Mouse (Mus musculus): ENCODE measurements around the gene Vtn. TPM values are rescaled to one million over a fixed set of nuclear protein-coding genes. Genes with fewer than 3 reads are reported as not detected.
"Not testable (repeated sequence)": the region's sequence is repeated elsewhere in the genome, so short reads cannot be mapped to it uniquely, and the experiment has no call there.

Gene Vtn
- total RNA-seq, 2 experiments from 2014 or later, result 65.7 to 71.5 TPM

DNA sequence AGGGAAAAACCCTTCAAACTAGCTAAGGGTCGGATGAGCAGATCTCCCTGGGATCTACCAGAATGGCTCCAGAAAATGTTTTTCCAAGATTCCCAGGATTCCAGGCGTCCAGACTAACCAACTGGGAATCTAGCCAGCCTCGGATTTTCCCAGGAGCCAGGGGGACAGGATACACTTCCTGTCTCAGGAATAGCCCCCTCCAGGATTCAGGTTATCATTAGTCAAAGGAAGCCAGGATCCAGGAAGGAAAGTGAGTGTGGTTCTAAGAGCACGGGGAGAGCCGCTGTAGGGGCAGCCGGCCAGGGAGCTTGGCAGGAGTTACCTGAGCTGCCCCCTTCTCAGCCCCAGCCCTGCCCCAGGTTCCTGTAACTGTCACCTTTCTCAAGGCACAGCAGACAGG, 32.2 kb downstream of the Vtn start:
- no peak for DNase-seq (ENCODE audit: low spot score in 2 of 2)

DNA sequence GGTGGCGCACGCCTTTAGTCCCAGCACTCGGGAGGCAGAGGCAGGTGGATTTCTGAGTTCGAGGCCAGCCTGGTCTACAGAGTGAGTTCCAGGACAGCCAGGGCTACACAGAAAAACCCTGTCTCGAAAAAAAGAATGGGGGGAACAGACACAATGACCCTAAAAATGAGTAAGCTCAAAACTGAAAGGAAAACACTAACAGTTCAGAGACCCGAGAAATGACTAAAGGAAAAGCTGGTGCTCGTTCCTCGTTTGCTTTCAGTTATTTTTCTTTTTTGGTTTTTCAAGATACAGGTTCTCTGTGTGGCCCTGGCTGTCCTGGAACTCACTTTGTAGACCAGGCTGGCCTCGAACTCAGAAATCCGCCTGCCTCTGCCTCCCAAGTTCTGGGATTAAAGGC, 32.6 kb downstream of the Vtn start:
- DNase-seq (ENCODE audit: low spot score in 2 of 2), result not testable (repeated sequence)

DNA sequence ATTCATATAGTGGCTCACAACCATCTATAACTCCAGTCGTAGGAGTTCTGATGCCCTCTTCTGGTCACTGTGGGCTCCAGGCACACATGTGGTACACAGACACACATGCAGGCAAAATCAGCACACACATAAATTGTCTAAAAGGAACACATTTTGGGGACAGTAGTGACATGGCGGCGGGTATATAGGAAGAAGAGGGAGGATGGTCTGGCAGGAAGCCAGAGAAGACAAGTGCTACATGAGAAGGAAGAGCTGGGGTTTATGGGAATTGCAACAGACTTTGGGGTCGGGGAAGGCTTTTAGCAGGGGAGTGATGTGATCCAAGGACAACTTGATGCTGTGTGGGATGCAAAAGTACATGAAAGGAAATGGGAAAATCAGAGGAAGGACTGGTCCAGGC, 35.6 kb downstream of the Vtn start:
- DNase-seq (ENCODE audit: low spot score in 2 of 2), result no peak

DNA sequence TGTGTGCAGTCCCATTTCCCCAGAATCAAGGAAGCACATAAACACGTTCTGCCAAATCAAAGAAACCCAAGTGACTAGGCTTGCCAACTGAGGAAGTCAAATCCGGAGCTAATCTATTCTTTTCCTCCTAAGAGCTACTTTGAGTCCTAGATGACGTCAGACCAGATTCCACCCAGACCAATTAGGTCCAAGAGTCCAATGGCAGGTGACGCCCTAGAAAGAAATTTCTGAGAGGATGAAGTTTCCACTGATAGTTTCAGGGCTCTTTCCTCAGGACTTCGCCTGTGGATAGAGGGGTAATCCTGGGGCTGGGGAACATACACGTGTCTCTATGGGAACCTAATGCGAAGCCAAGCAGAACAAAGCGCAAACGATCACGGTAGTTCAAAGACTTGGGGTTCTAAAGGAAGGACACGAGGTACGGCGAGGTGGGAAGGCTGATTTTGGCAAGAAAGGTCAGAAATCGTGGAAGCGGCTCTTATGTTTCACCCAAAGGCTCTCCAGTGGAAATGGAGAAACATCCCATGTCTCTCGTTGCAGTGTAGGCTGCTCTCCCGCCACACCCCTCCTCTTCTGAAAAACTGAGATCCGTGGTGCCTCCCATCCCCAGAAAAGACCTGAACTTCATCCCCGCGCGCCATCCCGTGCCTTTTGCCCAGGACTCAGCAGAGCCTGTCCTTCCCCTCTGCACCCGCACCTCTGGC, 36.6 kb downstream of the Vtn start:
- no peak for DNase-seq (ENCODE audit: low spot score in 2 of 2)

DNA sequence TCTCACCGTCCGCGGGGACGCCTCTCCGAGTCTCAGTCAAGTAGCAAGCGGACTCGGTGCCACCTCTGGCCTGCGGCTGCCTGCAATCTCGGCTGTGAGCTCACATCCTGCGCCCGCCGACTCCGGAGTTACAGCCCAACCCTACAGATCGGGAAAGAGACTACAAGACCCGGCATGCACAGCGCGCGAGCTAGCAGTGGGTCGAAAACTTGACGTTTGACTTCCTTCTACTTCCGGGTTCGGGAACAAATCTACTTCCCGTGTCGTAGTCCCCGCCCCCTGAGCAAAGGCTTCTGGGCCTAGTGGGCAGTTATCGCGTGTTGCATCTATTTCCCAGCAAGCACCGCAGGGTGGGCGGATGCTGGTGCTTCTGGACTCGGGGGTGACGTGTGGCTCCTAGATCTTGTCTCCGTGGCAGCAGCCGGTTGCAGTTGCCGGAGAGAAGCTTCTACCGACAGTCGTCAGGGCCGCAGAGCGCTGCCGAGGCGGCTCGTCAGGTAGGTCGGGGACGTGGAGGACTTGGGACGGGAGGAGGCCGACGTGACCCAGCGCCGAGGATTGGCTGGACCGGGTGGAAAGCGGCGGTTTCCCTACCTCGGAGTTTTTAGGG, 37.3 kb downstream of the Vtn start, which contains the start of the genes Tnfaip1 and Ift20:
Gene Tnfaip1, minus strand, starts transcription at position 253 of the 610 bp plus-strand sequence.
Gene Ift20, plus strand, starts transcription at position 282 of the 610 bp plus-strand sequence.
- peak; percentile 93 to 99 for DNase-seq (ENCODE audit: low spot score in 2 of 2)

DNA sequence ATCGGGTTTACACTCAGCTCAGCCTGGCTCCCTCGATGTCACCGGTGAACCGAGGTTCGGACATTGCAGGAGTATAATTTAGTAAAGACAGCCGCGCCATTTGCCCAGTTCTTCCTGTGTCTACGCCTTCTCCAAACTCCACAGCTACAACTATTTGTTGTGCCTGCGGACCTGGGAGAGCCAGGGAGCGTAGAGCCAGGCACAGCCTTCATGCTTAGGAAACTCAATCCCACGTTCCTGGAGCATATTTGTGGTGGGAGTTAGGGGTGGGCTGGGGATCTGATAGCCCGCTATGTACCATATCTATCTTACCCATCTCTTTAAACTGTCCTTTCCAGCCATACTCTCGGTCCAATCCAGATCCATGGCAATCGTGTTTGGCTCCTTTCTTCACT, 37.8 kb downstream of the Vtn start:
- peak in 1 of 2 experiments; percentile 39 for DNase-seq (ENCODE audit: low spot score in 2 of 2)

DNA sequence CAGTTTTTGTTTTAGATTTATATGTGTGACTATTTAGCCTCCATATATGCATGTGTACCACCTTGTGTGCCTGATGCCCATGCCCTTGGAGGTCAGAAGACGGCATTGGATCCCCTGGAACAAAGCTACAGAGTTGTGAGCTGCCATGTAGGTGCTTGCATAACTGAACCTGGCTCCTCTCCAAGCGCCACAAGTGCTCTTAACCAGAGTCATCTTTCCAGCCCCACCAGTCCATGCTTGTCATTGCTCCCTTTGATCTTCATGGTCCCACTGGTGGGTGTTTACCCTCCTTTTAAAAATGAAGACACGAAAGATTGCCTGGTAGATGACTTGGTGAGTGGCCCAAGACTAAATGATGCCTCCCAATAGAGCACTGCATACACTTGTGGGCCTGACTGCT, 41.5 kb downstream of the Vtn start:
- DNase-seq (ENCODE audit: low spot score in 2 of 2), result no peak

DNA sequence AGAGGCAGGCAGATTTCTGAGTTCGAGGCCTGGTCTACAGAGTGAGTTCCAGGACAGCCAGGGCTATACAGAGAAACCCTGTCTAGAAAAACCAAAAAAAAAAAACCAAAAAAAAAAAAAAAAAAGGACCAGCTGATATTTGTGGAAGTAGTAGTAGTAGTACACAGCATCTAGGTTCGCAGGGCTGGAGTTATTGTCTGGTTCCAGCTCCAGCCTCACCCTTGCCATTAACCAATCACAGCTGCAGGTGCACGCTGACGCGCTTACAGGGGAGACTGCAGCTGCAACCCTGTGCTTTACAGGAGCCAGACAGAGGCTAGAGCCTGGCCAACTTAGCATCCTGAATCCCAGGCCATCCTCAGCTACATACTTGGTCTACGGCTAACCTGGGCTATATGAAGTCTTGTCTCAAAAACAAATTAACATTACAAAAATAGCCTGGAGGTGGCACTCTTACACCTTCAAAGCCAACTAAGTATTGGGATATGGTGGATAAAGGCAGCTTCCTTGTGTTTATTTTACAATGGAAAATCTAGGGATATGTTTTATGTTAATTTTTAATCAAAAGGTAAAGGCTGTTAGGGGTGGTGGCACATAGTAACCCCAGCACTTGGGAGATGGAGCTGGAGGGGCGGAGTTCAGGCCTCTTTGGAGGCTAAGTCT, 45.7 kb downstream of the Vtn start:
- DNase-seq (ENCODE audit: low spot score in 2 of 2), result no peak

DNA sequence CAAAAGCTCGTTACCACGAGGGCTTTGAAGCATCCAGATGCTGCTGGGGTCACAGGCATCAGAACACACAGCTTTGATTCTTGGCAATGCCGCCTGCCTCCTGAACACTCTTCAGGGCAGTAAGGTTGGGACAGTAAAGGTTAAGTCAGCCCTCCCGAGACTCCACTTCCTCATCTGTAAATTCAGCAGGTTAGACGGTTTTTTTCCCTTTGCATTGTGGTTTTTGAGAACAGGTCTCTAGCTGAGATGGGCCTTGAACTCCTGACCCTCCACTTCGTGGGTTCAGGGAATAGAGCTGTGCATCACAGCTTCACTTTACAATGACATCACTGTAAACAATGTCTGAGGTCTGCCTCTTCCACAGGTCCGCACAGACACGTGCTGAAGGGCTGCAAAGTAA, 46.3 kb downstream of the Vtn start:
- no peak for DNase-seq (ENCODE audit: low spot score in 2 of 2)

DNA sequence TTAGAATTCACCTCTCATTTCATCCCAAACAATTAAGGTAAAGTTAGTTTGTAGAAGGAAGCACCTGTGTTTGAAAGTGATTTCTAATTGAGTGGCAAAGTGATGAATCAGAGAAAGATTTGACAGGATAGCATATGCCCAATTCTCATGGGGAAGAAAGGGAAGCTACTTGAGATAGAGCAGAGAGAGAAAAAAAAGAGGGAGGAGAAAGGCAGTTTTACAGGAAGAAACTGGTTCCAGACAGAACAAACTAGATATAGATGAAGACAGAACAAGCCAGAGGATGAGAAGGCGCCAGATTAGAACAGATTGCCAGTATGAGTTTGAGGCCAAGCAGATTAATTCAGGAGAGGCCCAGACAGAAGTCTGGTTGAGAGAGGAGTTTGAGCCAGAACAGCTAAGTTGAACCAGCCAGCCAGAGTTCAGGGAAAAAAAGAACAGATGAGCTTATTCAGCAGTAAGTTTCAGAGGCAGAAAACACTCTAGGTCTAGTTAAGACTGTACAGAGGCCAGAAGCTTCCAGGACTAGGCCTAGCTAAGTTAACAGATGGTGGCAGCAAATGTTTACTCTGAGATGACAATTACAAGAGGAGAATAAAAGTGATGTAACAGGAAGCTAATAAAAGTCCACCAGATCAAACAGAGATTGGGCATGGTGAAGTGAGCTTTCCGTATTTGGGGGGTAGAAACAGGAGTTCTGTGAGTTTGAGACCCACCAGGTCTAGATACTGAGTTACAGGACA, 49.0 kb downstream of the Vtn start:
- DNase-seq (ENCODE audit: low spot score in 2 of 2), result no peak

DNA sequence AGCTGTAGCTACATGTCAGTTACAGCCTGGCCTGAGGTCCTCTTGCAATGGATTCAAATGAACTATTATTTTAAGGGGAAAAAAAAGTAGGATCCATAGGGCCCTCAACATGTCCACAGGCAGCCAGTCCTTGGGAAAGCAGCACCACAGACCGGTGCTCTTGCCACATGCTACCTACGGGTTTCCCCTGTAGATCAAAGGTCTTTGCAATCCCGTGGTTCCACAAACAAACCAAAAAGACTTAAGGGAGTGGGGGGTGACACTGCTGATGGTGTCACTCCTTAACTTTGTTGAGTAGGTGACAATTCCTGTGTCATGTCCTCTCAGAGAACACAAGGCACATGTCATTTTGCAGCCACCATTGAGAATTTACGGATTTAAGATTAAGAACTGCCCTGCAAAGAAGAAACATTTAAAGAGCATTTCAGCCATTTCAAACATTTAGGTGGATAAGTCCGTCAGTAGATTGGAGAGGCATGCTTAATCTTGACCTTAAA, 50.6 kb downstream of the Vtn start:
- DNase-seq (ENCODE audit: low spot score in 2 of 2), result no peak

DNA sequence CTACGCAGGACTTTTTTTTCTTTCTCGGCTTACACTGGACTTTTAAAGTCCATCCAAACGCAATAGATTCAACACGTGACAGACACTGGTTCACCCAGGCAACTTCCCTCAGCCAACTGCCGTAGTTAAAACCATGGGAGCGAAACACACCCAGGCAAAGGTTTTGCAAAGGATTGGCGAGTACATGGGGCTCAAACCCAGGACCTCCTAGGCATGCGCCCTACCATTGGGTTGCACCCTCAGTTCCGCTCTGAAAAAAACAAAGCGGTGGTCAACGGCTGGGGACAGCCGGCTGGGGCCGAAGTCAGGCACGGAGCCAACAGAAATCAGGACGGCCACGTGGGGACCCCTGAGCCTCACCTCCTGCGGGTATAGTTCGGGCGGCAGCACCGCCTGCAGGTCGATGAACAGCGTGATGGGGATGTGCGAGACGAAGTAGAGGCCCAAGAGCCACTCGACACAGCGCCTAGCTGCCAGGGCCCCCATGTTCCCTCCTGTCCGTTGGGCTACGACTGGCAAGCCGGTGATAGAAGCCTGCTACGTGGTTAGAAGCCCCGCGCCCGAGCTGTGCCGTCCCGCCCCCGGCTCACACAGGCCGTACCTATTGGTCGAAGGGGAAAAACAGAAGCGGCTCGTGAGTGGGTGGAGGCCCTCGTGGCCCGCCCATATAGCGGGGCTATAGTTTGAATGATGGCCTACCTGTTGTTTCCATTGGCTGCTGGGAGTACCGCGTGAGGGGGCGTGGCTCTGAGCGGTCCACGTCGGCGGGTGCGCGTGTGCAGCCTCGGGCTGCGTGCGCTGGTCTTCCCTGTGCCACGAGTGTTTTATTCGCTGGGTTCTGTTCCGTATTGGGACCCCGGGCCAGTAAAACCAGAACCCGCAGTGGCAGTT, 51.5 kb downstream of the Vtn start, which contains the start of gene Tmem97:
Gene Tmem97, minus strand, starts transcription at position 610 of the 891 bp plus-strand sequence.
- DNase-seq (ENCODE audit: low spot score in 2 of 2), result peak; percentile 92 to 98

DNA sequence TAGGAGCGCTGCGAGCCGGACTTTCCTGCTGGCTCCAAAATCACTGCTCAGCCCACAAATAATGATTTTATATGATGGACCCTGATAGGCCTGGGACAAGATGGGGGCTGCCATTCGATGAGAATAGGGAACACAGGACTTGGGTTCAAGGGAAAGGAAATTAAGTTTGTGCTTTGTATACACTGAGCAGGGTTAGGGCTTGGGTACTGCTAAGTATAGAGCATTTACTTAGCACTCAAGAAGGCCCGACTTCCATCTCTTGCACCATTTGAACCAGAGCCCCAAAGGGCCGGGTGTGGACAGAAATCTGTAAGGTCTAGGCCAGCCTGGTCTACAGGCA, 52.1 kb downstream of the Vtn start:
- DNase-seq (ENCODE audit: low spot score in 2 of 2), result no peak

Other genes with a start within 250 kb of the Vtn start
- 100 to 1,000 TPM; 210 TPM for gene 2610507B11Rik, start 237.3 kb upstream of the Vtn start, total RNA-seq (2021)
- gene BC030499, start 208.2 kb upstream of the Vtn start, total RNA-seq (2021), result 1 to 10 TPM; 1.4 to 2.6 TPM
- 1 to 10 TPM; 5.0 to 6.6 TPM for gene Spag5, start 197.6 kb upstream of the Vtn start, total RNA-seq (2021)
- 100 to 1,000 TPM; 663 to 756 TPM for gene Aldoc, start 176.1 kb upstream of the Vtn start, total RNA-seq (2021)
- gene Pigs, start 170.7 kb upstream of the Vtn start, total RNA-seq (2021), result 10 to 100 TPM; 70.8 to 76.7 TPM
- gene Unc119, start 155.6 kb upstream of the Vtn start, total RNA-seq (2021), result 10 to 100 TPM; 27.6 to 32.2 TPM
- gene Foxn1, start 112.5 kb upstream of the Vtn start, total RNA-seq (2021), result not detected
- not detected for gene Slc13a2, start 76.9 kb upstream of the Vtn start, total RNA-seq (2021)
- 1 to 10 TPM; 9.6 to 9.8 TPM for gene Slc46a1, start 33.4 kb upstream of the Vtn start, total RNA-seq (2021)
- 10 to 100 TPM; 51.0 to 53.2 TPM for gene Sarm1, start 1.3 kb upstream of the Vtn start, total RNA-seq (2021)
- 1 to 10 TPM; 3.9 to 4.5 TPM for gene Sebox, start 4.4 kb downstream of the Vtn start, total RNA-seq (2021)
- gene Tmem199, start 13.1 kb downstream of the Vtn start, total RNA-seq (2021), result 10 to 100 TPM; 36.0 to 40.7 TPM
- gene Poldip2, start 13.1 kb downstream of the Vtn start, total RNA-seq (2021), result 100 to 1,000 TPM; 118 to 120 TPM
- gene Tnfaip1, start 37.2 kb downstream of the Vtn start, total RNA-seq (2021), result 10 to 100 TPM; 38.1 to 40.9 TPM
- 10 to 100 TPM; 73.7 to 79.8 TPM for gene Ift20, start 37.3 kb downstream of the Vtn start, total RNA-seq (2021)
- 10 to 100 TPM; 13.3 to 19.0 TPM for gene Tmem97, start 51.7 kb downstream of the Vtn start, total RNA-seq (2021)
- gene Nlk, start 198.3 kb downstream of the Vtn start, total RNA-seq (2021), result 10 to 100 TPM; 38.3 to 41.4 TPM

Measured in layer of hippocampus, postnatal 14 days (tissue).